Mouse (Mus musculus) intestine, embryonic 14.5 days (tissue): ENCODE results near the gene Dbp. TPM values are rescaled to one million over a fixed set of nuclear protein-coding genes. Genes with fewer than 3 reads are reported as not detected.

Experiments used
- ATAC-seq: fragments of 200-750 bp; cut with Nextera tagmentation; replicated peaks from 2 replicates; pipeline ENCODE4 v1.8.0; 2017; ENCODE audit warnings: low read depth, moderate number of reproducible peaks, moderate TSS enrichment, moderate library complexity; ENCODE audit not compliant: low FRiP score, low TSS enrichment
- DNase-seq: peaks from one replicate; pipeline ENCODE4 v3.0.0-alpha.2; 2018; ENCODE audit warnings: low spot score
- H3K27ac ChIP-seq: fragments of 300-500 bp; sonication (generic); 2 replicates; pipeline ENCODE4 v1.5.1; 2014; ENCODE audit warnings: low read depth, mild to moderate bottlenecking, control low read depth
- H3K27me3 ChIP-seq: fragments of 300-500 bp; sonication (generic); replicated peaks from 2 replicates; pipeline ENCODE4 v1.6.1; 2014; ENCODE audit warnings: low read length, control low read depth; ENCODE audit not compliant: control insufficient read depth, insufficient read depth
- H3K36me3 ChIP-seq: fragments of 300-500 bp; sonication (generic); 2 replicates; pipeline ENCODE4 v1.6.1; 2014; ENCODE audit warnings: low read length, control low read depth; ENCODE audit not compliant: control insufficient read depth, insufficient read depth
- H3K4me1 ChIP-seq: fragments of 300-500 bp; sonication (generic); replicated peaks from 2 replicates; pipeline ENCODE4 v1.6.1; 2014; ENCODE audit warnings: low read length, control low read depth, mixed read lengths; ENCODE audit not compliant: control insufficient read depth, insufficient read depth
- H3K4me2 ChIP-seq: fragments of 300-500 bp; sonication (generic); 2 replicates; pipeline ENCODE4 v1.6.1; 2014; ENCODE audit warnings: low read length
- H3K4me3 ChIP-seq: fragments of 300-500 bp; sonication (generic); 2 replicates; pipeline ENCODE4 v1.5.1; 2014; ENCODE audit warnings: low read depth, low read length, control low read depth, mixed read lengths
- H3K9ac ChIP-seq: fragments of 300-500 bp; sonication (generic); 2 replicates; pipeline ENCODE4 v1.6.1; 2014; ENCODE audit warnings: mild to moderate bottlenecking, low read length
- H3K9me3 ChIP-seq: fragments of 300-500 bp; sonication (generic); 2 replicates; pipeline ENCODE4 v1.6.1; 2016; ENCODE audit warnings: low read length, control low read depth; ENCODE audit not compliant: control insufficient read depth
- WGBS: fragments of 180-500 bp; shearing (Covaris S2); extraction: QIAGEN DNeasy Blood & Tissue Kit; methylation state at CpG from one replicate; pipeline ENCODE4 v1.1.7; 2014; 5-methylcytosine and 5-hydroxymethylcytosine counted together
- polyA plus RNA-seq: library from polyadenylated mRNA; unstranded; fragments of >200 nt; fragmentation: Nextera tagmentation; extraction: Ambion mirVana; gene quantifications from 2 replicates; pipeline ENCODE4 v1.2.1, GENCODE M21; 2014

Gene Dbp
- polyA plus RNA-seq, 1 experiment from 2014 or later: 3.7 TPM

DNA sequence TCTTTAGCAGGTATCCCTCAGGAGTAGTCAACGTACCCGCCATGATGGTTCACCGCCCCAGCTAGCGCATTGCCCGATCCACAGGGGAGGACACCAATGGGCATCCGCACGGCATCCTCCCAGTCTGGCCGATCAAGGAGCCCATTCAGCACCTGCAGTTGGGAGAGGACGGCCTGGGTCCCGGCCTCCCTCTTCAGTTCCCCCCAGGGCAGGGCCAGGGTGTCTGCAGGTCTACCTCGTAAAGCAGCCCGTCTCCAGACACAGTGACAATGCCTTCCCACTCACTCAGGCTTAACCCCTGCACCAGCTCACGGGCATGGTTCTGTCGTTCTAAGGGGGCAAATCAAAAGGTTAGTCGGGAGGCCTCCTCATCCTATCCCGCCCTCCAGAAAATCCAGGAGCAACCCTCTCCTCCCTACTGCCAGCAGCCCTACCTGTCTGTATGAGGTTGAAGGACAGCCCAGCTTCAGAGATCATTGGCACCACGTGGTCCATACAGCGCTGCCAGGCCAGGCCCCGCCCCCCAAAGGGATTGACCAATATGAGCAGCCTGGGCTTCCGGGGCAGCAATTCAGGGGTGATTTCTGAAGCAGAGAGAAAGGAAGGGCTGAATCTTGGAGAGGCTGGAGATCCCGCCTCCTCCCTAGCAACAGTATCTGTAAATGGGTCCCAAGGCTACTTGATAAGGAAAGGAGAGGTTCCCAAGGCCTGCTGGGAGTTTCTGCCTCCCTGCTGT, 7.3 kb downstream of the Dbp start:
- peaks cover 40% of the 10 kb centered on the region for H3K4me1 ChIP-seq
- peaks cover 43% of the 10 kb centered on the region for H3K36me3 ChIP-seq
- 81% methylated on average over 21 of the region's 21 CpGs for WGBS
- ATAC-seq: peak; percentile 17
- H3K4me2 ChIP-seq: no peak overlapping the region
- no peaks in the 10 kb centered on the region for H3K27me3 ChIP-seq
- H3K4me3 ChIP-seq: no peak overlapping the region
- DNase-seq: peak; percentile 72
- H3K27ac ChIP-seq: peak overlapping the region; percentile 82; the same call in 1 of the 2 replicates
- H3K9me3 ChIP-seq: no peaks in the 10 kb centered on the region
- no peak overlapping the region for H3K9ac ChIP-seq

- H3K9ac ChIP-seq: 0 out of 2 replicates have a peak overlapping the region, but pooled peaks have one; percentile 1
- H3K4me2 ChIP-seq: peak overlapping the region; percentile 82; the same call in 1 of the 2 replicates
- peaks cover 28% of the 10 kb centered on the region for H3K4me1 ChIP-seq
- DNase-seq (no peak), ATAC-seq (no peak)
- peak overlapping the region; percentile 82; the same call in 1 of the 2 replicates for H3K27ac ChIP-seq
- H3K36me3 ChIP-seq: peaks cover 43% of the 10 kb centered on the region
- WGBS: 95% methylated on average over 16 of the region's 16 CpGs
- H3K4me3 ChIP-seq: 0 out of 2 replicates have a peak overlapping the region, but pooled peaks have one; percentile 69
- no peaks in the 10 kb centered on the region for H3K27me3 ChIP-seq
- H3K9me3 ChIP-seq: no peaks in the 10 kb centered on the region
These were observed 8.5 kb downstream of the Dbp start for GRCm38 (mm10) chr7:45713396-45713795.

- no peak for ATAC-seq
- no peaks in the 10 kb centered on the region for H3K9me3 ChIP-seq
- peaks cover 27% of the 10 kb centered on the region for H3K4me1 ChIP-seq
- no peaks in the 10 kb centered on the region for H3K27me3 ChIP-seq
- peak overlapping the region; percentile 82 for H3K4me2 ChIP-seq
- peak overlapping the region; percentile 69 for H3K4me3 ChIP-seq
- WGBS: 81% methylated on average over 6 of the region's 6 CpGs
- peak overlapping the region; percentile 82 for H3K27ac ChIP-seq
- H3K36me3 ChIP-seq: peaks cover 45% of the 10 kb centered on the region
- DNase-seq: no peak
- H3K9ac ChIP-seq: no peak overlapping the region; the same call in 1 of the 2 replicates
These were observed 9.1 kb downstream of the Dbp start for GRCm38 (mm10) chr7:45713881-45714520.

GRCm38 (mm10) chr7:45714630-45715089, 9.8 kb downstream of the Dbp start:
- WGBS: 8% methylated on average over 14 of the region's 14 CpGs
- Histone ChIP-seq H3K4me2 (peak overlapping the region; percentile 82), H3K9ac (peak overlapping the region; percentile 77), H3K36me3 (peaks cover 48% of the 10 kb centered on the region), H3K9me3 (no peaks in the 10 kb centered on the region), H3K4me1 (peaks cover 30% of the 10 kb centered on the region), H3K4me3 (peak overlapping the region; percentile 69), H3K27me3 (no peaks in the 10 kb centered on the region), H3K27ac (peak overlapping the region; percentile 82)
- DNase-seq (peak; percentile 65), ATAC-seq (peak; percentile 61)

DNA sequence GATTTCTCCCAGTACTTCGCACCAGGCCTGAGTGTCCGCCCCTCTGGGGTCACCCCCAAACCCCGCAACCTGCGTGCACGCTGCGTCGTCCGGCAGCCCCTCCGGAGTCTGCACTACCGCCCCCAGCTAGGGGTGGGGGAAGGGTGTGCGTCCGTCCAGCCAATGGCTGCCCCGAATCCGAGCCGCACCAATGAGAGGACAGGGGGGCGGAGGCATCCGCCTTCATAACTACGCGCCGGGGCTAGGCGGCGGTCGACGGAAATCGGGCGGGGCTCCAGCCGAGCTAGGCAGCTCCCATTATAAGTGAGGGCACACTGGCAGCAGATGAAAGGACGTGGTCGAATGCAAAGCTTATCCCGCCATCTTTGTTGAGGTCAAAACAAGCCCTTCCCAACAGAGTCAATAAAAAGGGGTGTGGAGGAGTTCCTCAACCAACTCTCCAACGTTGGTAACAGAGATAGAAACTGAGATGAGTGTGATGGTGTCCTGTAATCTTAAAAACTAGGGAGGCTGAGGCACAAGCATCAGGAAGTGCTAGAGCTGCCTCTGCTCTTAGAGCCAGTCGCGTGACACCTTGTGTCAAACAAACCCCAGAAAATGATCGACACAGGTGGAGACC, 10.3 kb downstream of the Dbp start, which contains the start of gene Rpl18:
Rpl18 (plus strand) TSS at position 368 of the 619 bp plus-strand sequence.
- peak; percentile 85 for ATAC-seq

DNA sequence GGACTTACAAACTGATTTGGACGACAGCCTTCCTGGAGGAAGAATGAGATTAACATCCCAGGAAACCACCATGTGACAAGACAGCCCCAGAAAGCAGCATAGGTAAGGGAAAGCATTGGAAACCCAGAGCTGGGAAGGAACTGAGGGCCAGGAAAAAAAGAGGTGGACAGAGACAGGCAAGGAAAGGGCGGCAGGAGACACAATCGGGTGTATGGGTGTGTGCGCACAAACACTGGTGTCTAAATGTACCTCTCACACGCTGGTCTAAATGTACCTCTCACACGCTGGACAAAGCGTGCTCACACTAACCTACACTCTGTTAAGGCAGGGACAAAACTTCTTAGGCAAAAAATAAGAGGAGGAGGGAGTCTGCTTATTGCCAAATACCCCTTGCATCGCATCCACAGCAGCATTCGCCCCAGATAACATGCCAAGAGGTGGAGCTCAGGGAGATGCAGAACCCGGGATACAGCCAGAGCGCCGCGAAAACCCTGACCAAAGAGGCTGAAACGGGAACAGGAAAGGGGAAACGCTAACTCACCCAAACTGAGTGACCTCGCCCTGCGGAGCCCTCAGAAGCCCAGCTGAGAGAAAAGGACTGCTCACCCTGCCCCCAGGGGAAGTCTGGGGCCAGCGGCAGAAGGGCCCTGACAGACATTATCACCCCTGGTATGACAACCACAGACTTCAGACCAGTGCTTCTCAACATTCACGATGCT, 11.0 kb downstream of the Dbp start:
- H3K36me3 ChIP-seq: peaks cover 48% of the 10 kb centered on the region
- 0 out of 2 replicates have a peak overlapping the region, but pooled peaks have one; percentile 69 for H3K4me3 ChIP-seq
- H3K9me3 ChIP-seq: no peaks in the 10 kb centered on the region
- no peak overlapping the region for H3K9ac ChIP-seq
- H3K4me1 ChIP-seq: peaks cover 34% of the 10 kb centered on the region
- H3K27ac ChIP-seq: no peak overlapping the region
- H3K27me3 ChIP-seq: no peaks in the 10 kb centered on the region
- peak overlapping the region; percentile 82 for H3K4me2 ChIP-seq
- ATAC-seq (no peak), DNase-seq (no peak)
- 82% methylated on average over 19 of the region's 19 CpGs for WGBS

More for the DNA sequence above, 10.3 kb downstream of the Dbp start, which contains the start of gene Rpl18:
- Histone ChIP-seq H3K27ac (peak within 1 kb of the TSS; percentile 82), H3K9me3 (no peaks in the 10 kb centered on the region), H3K9ac (peak within 1 kb of the TSS; percentile 77), H3K4me3 (peak within 1 kb of the TSS; percentile 69), H3K36me3 (peaks cover 48% of the 10 kb centered on the region), H3K4me1 (peaks cover 34% of the 10 kb centered on the region), H3K27me3 (no peaks in the 10 kb centered on the region), H3K4me2 (peak within 1 kb of the TSS; percentile 82)
- peak; percentile 94 for DNase-seq
- 6% methylated on average over 34 of the region's 34 CpGs for WGBS

- H3K4me1 ChIP-seq: peaks cover 34% of the 10 kb centered on the region
- WGBS: 90% methylated on average over 3 of the region's 3 CpGs
- no peak overlapping the region for H3K9ac ChIP-seq
- no peaks in the 10 kb centered on the region for H3K27me3 ChIP-seq
- DNase-seq (no peak), ATAC-seq (no peak)
- no peak overlapping the region for H3K27ac ChIP-seq
- peak overlapping the region; percentile 100 for H3K4me3 ChIP-seq
- peak overlapping the region; percentile 82 for H3K4me2 ChIP-seq
- peaks cover 48% of the 10 kb centered on the region for H3K36me3 ChIP-seq
- H3K9me3 ChIP-seq: no peaks in the 10 kb centered on the region
These were observed 11.6 kb downstream of the Dbp start for GRCm38 (mm10) chr7:45716460-45716857.
